Mouse (Mus musculus): ENCODE data around the gene Mgat5. TPM values are rescaled to one million over a fixed set of nuclear protein-coding genes. Genes with fewer than 3 reads are reported as not detected.

Mgat5 gene
- total RNA-seq, 2 experiments from 2014 or later, result 78.8 to 80.5 TPM

- ATAC-seq (replicated peaks; ENCODE audit: poor library complexity, severe bottlenecking), result peak; percentile 34
Observed at GRCm38 (mm10) chr1:127322169-127322805, 117.5 kb downstream of the Mgat5 start.

- ATAC-seq (replicated peaks; ENCODE audit: poor library complexity, severe bottlenecking), result no peak
Observed at GRCm38 (mm10) chr1:127325601-127326198, 120.9 kb downstream of the Mgat5 start.

- no peak for ATAC-seq (replicated peaks; ENCODE audit: poor library complexity, severe bottlenecking)
Observed at GRCm38 (mm10) chr1:127327773-127328172, 123.0 kb downstream of the Mgat5 start.

GRCm38 (mm10) chr1:127328354-127328875, 123.6 kb downstream of the Mgat5 start:
- no peak for ATAC-seq (replicated peaks; ENCODE audit: poor library complexity, severe bottlenecking)

GRCm38 (mm10) chr1:127329810-127330209, 125.0 kb downstream of the Mgat5 start:
- ATAC-seq (replicated peaks; ENCODE audit: poor library complexity, severe bottlenecking), result no peak

GRCm38 (mm10) chr1:127337740-127338139, 132.9 kb downstream of the Mgat5 start:
- ATAC-seq (replicated peaks; ENCODE audit: poor library complexity, severe bottlenecking), result no peak

- ATAC-seq (replicated peaks; ENCODE audit: poor library complexity, severe bottlenecking), result no peak
Observed at GRCm38 (mm10) chr1:127338833-127339487, 134.1 kb downstream of the Mgat5 start.

- ATAC-seq (replicated peaks; ENCODE audit: poor library complexity, severe bottlenecking), result no peak
Observed at GRCm38 (mm10) chr1:127340296-127340695, 135.5 kb downstream of the Mgat5 start.

GRCm38 (mm10) chr1:127344913-127345312, 140.1 kb downstream of the Mgat5 start:
- peak; percentile 18; the same call in 1 of the 2 replicates for ATAC-seq (replicated peaks; ENCODE audit: poor library complexity, severe bottlenecking)

GRCm38 (mm10) chr1:127346596-127347139, 141.9 kb downstream of the Mgat5 start:
- no peak for ATAC-seq (replicated peaks; ENCODE audit: poor library complexity, severe bottlenecking)

- 0 out of 2 replicates have a peak, but pooled peaks have one; percentile 3 for ATAC-seq (replicated peaks; ENCODE audit: poor library complexity, severe bottlenecking)
Observed at GRCm38 (mm10) chr1:127347878-127348620, 143.2 kb downstream of the Mgat5 start.

GRCm38 (mm10) chr1:127348642-127349341, 144.0 kb downstream of the Mgat5 start:
- 0 out of 2 replicates have a peak, but pooled peaks have one; percentile 8 for ATAC-seq (replicated peaks; ENCODE audit: poor library complexity, severe bottlenecking)

GRCm38 (mm10) chr1:127351380-127352057, 146.7 kb downstream of the Mgat5 start:
- no peak for ATAC-seq (replicated peaks; ENCODE audit: poor library complexity, severe bottlenecking)

- ATAC-seq (replicated peaks; ENCODE audit: poor library complexity, severe bottlenecking), result no peak
Observed at GRCm38 (mm10) chr1:127352131-127352793, 147.4 kb downstream of the Mgat5 start.

- no peak for ATAC-seq (replicated peaks; ENCODE audit: poor library complexity, severe bottlenecking)
Observed at GRCm38 (mm10) chr1:127353408-127353807, 148.6 kb downstream of the Mgat5 start.

- ATAC-seq (replicated peaks; ENCODE audit: poor library complexity, severe bottlenecking), result no peak
Observed at GRCm38 (mm10) chr1:127354152-127354551, 149.3 kb downstream of the Mgat5 start.

GRCm38 (mm10) chr1:127355034-127355433, 150.2 kb downstream of the Mgat5 start:
- ATAC-seq (replicated peaks; ENCODE audit: poor library complexity, severe bottlenecking), result no peak

- no peak for ATAC-seq (replicated peaks; ENCODE audit: poor library complexity, severe bottlenecking)
Observed at GRCm38 (mm10) chr1:127363638-127364037, 158.8 kb downstream of the Mgat5 start.

GRCm38 (mm10) chr1:127365706-127366105, 160.9 kb downstream of the Mgat5 start:
- ATAC-seq (replicated peaks; ENCODE audit: poor library complexity, severe bottlenecking), result no peak

All from granulocyte monocyte progenitor cell, adult 5-6 weeks (primary cell).